Mouse (Mus musculus) T-helper 2 cell (primary cell): ENCODE measurements at regions not wholly inside any gene's neighbourhood (a gene's known extent, or its start where the extent isn't known, plus 50 kb on each side); places are given as distances from the start of the nearest gene placed in this dataset.

Experiments
- in situ Hi-C: fragments of 300-600 bp; cut with MboI, MseI; formaldehyde crosslinking; loops from one replicate; pipeline ENCODE4 v1.15.1; 2025; ENCODE audit warnings: high pct_unique_total_duplicates

DNA sequence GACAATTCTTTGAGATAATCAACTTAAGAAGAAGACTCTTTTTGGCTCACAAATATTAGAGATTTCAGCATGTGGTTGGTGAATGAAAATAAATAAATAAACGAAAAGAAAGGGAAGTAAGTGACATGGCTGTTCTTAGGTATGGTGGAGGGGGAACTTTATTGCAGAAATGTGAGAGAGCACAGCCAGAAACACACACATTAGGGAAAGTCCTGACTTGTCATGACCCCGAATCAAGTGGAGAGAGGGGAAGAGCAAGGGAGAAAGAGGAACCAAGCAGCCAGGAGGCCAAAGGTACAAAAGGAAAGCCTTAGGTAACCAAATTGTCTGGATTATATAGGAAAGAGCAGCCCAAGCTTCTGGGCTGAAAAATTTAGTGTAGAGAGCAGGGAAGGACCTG lies 1172.7 kb downstream of the D3Ertd751e start:
- in situ Hi-C loops: no loop called here

DNA sequence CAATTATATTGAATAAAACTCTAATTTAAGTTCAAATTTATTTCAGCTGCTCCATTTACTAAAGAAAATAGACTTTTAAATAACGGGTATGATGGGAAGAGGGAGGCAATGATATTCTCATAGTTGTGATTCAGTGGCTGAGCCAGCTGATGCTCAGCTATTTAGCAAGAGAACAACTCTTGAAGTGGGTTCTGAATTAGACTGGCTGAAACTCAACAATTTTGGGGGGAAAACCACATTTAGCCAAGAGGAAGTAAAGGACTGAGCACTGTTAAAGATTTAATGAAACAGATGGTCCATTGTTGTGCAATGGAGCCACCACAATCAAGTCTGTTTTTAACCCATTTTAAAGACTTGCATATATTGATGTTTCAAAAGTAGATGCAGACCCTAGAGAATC lies 1193.0 kb downstream of the D3Ertd751e start:
- in situ Hi-C loops: no loop called here

DNA sequence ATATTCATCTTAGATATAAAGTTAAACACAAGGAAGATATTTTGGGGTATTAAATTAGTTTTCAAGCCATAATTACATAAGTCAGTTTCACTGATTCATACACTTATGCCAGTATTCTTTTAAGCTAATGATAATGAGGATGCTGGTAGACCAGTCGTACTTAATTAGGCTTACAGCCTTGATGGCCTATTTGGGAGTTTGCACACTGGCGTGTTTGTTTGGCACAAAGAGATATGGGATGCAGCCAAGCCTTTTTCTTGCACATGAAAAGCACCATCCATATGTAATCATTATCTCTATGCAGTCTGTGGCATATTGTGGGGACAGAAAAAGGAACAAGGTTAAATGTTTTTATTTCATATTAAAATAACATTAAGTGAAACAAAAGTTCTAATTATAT lies 1234.7 kb downstream of the D3Ertd751e start:
- in situ Hi-C loops: no loop called here
